Mouse (Mus musculus) bone marrow macrophage, adult 2 months (primary cell): Measurements from ENCODE around the gene Rab3c.

Experiments
- CTCF ChIP-seq: IDR thresholded peaks from 2 replicates; pipeline ENCODE4 v1.5.1; 2012; ENCODE audit warnings: low read depth, mild to moderate bottlenecking, low read length, moderate library complexity
- POLR2A ChIP-seq: IDR thresholded peaks from 2 replicates; pipeline ENCODE4 v1.6.1; 2012; ENCODE audit warnings: mild to moderate bottlenecking, low read depth, low read length, borderline replicate concordance

- TF ChIP-seq CTCF (no peak), POLR2A (no peak)
Observed at GRCm38 (mm10) chr13:110278976-110279736, 1.6 kb downstream of the Rab3c start.
